Mouse (Mus musculus) hindbrain, embryonic 10.5 days (tissue): ENCODE results near the gene Fam107b. TPM values are rescaled to one million over a fixed set of nuclear protein-coding genes. Genes with fewer than 3 reads are reported as not detected.

Experiments
- DNase-seq: peaks from one replicate; pipeline ENCODE4 v3.0.0-alpha.2; 2017; ENCODE audit warnings: low spot score
- H3K27ac ChIP-seq: fragments of 300-500 bp; sonication (generic); 2 replicates; pipeline ENCODE4 v1.5.1; 2016; ENCODE audit warnings: mild to moderate bottlenecking, moderate library complexity
- H3K27me3 ChIP-seq: fragments of 300-500 bp; sonication (generic); 2 replicates; pipeline ENCODE4 v1.6.1; 2016; ENCODE audit warnings: mild to moderate bottlenecking; ENCODE audit not compliant: poor library complexity, insufficient read depth, severe bottlenecking
- H3K36me3 ChIP-seq: fragments of 300-500 bp; sonication (generic); 2 replicates; pipeline ENCODE4 v1.6.1; 2016; ENCODE audit warnings: mild to moderate bottlenecking, moderate library complexity
- H3K4me1 ChIP-seq: fragments of 300-500 bp; sonication (generic); replicated peaks from 2 replicates; pipeline ENCODE4 v1.6.1; 2016; ENCODE audit warnings: mild to moderate bottlenecking
- H3K4me3 ChIP-seq: fragments of 300-500 bp; sonication (generic); 2 replicates; pipeline ENCODE4 v1.5.1; 2016; ENCODE audit warnings: mild to moderate bottlenecking, moderate library complexity
- H3K9me3 ChIP-seq: fragments of 300-500 bp; sonication (generic); 2 replicates; pipeline ENCODE4 v1.6.1; 2016; ENCODE audit warnings: mild to moderate bottlenecking, moderate library complexity
- WGBS: fragments of 180-500 bp; shearing (Covaris S2); methylation state at CpG from one replicate; pipeline ENCODE4 v1.1.7; 2016; 5-methylcytosine and 5-hydroxymethylcytosine counted together
- polyA plus RNA-seq: library from polyadenylated mRNA; unstranded; fragments of >200 nt; fragmentation: Nextera tagmentation; extraction: Ambion mirVana; gene quantifications from 2 replicates; pipeline ENCODE4 v1.2.1, GENCODE M21; 2016

Gene Fam107b
- polyA plus RNA-seq, 1 experiment from 2014 or later, result 46.8 TPM

DNA sequence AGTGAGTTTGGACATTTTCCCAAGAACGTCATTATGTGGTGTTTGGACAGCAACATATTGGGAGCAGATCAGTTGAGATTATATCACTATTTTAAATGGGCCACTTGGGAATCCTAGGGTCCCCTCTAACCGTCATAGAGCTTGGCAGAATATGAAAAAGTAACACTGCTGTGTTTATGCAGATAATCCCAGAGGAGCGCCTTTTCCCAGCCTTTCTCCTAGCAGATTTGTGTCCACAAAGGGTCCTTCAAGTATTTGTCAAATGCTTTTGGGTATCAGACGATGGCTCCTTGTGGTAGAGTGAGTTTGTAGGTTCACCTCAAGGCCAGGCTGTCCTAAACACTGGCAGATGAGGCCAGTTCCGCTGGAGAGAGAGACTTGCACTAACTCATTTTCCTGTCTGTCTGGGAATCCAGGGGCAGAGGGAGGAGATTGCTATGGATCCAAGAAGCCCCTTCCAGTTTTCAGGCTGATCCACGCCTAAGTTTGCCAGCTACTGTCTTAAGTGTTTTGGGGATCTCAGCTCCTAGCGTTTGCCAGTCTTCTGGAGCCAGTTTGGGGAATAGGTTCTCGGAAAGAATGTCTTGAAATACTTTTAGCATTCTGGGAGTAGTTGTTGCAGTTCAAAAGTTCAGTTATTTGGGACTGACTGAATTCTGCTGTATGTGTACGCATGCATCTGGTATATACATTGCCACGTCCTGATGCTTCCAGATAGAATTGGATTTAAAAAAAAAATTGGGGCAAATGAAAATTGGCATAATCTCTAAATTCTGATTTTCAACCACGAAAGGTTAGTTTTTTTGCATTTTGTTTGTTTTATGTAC is 195.9 kb downstream of the Fam107b start:
- no peaks in the 10 kb centered on the region for H3K36me3 ChIP-seq
- H3K4me3 ChIP-seq, result no peak overlapping the region
- H3K9me3 ChIP-seq, result no peaks in the 10 kb centered on the region
- DNase-seq, result no peak
- WGBS, result 74% methylated on average over 11 of the region's 11 CpGs
- no peaks in the 10 kb centered on the region for H3K27me3 ChIP-seq
- H3K27ac ChIP-seq, result no peak overlapping the region
- peaks cover 9% of the 10 kb centered on the region for H3K4me1 ChIP-seq

DNA sequence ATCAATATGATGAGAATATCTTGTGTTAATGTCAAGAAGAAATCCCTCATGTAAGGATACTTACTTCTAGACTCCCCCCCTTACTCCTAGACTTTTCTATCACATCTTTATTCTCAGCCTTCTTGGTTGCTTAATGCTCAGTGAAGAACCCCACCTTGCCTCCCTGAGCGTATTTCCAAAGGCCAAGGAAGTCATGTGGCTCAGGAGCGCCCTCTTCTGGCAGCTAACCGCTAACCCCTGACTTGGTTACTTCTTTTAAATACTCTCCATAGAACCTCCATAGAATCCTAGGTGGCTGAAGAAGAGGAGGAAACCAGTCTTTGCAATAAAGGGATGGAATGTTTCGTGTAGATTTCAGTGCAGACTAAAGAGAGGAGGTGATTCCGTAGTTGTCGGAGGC is 199.0 kb downstream of the Fam107b start:
- H3K36me3 ChIP-seq, result peaks cover 3% of the 10 kb centered on the region; the same call in 1 of the 2 replicates
- no peaks in the 10 kb centered on the region for H3K9me3 ChIP-seq
- WGBS, result 33% methylated on average over 6 of the region's 6 CpGs
- peaks cover 9% of the 10 kb centered on the region for H3K4me1 ChIP-seq
- no peak overlapping the region for H3K4me3 ChIP-seq
- H3K27me3 ChIP-seq, result no peaks in the 10 kb centered on the region
- peak; percentile 81 for DNase-seq
- H3K27ac ChIP-seq, result no peak overlapping the region

DNA sequence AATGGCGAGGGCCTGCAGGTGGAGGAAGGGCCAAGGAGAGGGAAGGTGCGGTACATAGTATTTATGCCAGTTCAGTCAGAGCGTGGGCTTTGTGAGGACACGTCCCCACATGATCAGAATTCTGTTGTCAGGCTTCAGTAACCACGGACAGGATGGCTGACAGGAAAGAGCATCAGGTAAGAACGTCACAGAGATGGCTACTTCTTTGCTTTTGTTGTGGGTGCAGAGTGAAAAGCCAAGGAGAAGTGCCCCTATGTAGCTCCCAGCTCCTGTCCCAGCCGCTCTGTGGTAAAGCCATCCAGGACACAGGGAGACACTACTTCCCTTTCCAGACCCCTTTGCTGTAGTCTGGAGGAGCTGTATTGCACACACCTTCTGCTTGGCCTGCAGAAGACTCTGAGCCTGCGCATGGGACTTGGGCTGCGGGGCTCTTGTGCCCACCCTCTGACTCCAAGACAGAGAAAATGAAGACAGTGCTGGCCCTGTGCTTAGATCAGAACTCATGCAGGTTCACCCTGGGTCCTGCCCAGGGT is 199.6 kb downstream of the Fam107b start:
- Histone ChIP-seq H3K27ac (no peak overlapping the region), H3K27me3 (no peaks in the 10 kb centered on the region), H3K9me3 (no peaks in the 10 kb centered on the region), H3K4me1 (peaks cover 9% of the 10 kb centered on the region), H3K36me3 (peaks cover 5% of the 10 kb centered on the region), H3K4me3 (no peak overlapping the region)
- WGBS, result 76% methylated on average over 9 of the region's 9 CpGs
- DNase-seq, result no peak

DNA sequence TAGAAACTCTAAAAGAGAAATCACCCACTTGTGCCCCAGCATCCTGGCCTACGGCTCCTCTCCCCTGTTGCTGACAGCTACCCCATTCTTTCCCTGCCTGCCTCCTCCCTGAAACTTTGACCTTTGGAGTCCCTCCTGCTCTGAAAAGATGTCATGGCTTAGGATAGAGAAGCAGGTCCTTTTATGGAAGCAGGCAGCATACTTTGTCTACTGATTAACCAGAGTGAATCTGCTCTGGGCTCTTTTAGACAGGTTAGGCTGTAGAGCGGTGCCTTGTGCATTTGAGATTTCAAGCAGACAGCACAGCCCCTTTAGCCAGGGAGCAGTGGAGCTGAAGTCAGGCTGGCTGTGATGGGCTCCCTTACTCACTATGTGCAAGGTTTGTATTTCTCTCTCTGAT is 200.1 kb downstream of the Fam107b start:
- Histone ChIP-seq H3K4me1 (peaks cover 9% of the 10 kb centered on the region), H3K9me3 (no peaks in the 10 kb centered on the region), H3K27me3 (no peaks in the 10 kb centered on the region), H3K36me3 (peaks cover 7% of the 10 kb centered on the region), H3K4me3 (no peak overlapping the region), H3K27ac (no peak overlapping the region)
- no peak for DNase-seq
- 64% methylated on average over 2 of the region's 2 CpGs for WGBS

DNA sequence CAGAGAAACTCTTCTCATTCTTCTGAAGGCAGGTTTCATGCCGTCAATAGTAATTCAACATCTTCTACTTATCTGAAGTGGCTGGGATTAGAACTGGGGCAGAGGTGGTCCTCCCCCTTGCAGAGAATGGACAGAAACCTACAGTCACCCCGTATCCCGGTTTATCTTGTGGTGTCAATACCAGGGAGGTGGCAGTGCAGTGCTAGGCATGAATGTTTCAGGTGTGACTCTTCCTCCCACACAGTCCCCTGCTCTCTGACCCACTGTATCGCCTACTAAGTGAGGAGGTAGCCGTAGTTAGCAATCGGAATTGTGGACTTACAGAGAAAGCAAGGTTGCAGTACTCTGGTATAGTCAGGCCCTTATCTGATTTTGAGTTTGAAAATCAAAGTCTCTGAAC is 201.2 kb downstream of the Fam107b start:
- DNase-seq, result no peak
- WGBS, result 90% methylated on average over 6 of the region's 6 CpGs
- Histone ChIP-seq H3K4me1 (peaks cover 6% of the 10 kb centered on the region), H3K4me3 (no peak overlapping the region), H3K27ac (no peak overlapping the region), H3K27me3 (no peaks in the 10 kb centered on the region), H3K36me3 (peaks cover 7% of the 10 kb centered on the region), H3K9me3 (no peaks in the 10 kb centered on the region)

DNA sequence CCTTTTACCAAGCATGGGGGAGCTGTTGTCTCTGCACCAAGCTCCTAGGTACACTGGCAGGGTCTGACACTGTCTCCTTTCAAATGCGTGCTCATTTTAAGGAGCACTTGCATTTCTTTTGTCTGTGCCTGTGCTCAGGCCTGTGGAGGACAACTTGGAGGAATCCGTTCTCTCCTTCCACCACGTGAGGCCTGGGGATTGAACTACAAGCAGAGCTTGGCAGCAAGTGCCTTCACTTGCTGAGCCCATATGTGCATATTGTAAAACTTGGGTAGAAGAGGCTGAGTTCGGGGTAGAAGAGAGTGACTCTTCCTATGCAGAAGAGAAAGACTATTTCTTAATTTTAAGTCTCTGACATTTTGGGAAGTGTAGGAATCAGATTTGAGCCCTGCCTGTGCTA is 202.8 kb downstream of the Fam107b start:
- H3K27me3 ChIP-seq, result no peaks in the 10 kb centered on the region
- peaks cover 11% of the 10 kb centered on the region for H3K36me3 ChIP-seq
- no peak overlapping the region for H3K4me3 ChIP-seq
- no peak overlapping the region for H3K27ac ChIP-seq
- H3K4me1 ChIP-seq, result peaks cover 6% of the 10 kb centered on the region
- 63% methylated on average over 4 of the region's 4 CpGs for WGBS
- no peaks in the 10 kb centered on the region for H3K9me3 ChIP-seq
- DNase-seq, result no peak

DNA sequence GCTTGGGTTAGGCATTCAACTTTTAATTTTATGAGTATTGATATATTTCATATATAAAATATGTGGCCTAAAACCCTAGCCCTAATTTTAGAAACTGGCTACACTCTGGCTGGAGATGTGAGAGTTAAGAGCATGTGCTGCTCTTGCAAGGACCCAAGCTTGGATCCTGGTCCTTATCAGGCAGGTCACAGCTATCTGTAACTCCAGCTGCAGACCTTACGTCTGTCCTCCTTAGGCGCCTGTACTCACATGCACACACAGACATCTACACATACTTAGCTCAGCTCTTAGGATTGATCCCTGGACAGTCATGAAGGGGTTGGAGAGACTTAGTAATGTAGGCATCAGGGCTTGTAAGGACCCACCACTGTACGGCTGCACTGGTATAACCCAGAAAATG is 205.3 kb downstream of the Fam107b start:
- H3K27ac ChIP-seq, result no peak overlapping the region
- 93% methylated on average over 3 of the region's 3 CpGs for WGBS
- peaks cover 34% of the 10 kb centered on the region for H3K36me3 ChIP-seq

DNA sequence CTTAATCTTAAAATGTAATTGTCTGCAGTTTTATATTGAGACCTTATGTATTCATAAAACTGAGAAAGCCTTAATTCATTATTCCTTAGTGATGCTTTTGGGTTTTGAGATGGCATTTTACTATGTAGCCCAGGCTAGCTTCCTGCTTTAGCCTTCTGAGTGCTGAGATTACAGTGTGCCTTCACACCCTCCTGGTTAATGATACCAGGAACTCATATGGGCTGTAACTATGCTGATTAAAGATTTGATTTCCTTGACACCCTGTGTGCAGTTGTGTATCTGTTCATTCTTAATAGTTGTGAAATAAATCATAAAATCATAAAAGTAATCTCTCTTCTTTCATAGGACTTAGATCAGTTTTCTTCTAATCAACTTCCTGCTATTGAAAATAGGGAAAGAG is 205.8 kb downstream of the Fam107b start:
- no peaks in the 10 kb centered on the region for H3K9me3 ChIP-seq

More for the DNA sequence above, 205.3 kb downstream of the Fam107b start:
- Histone ChIP-seq H3K27me3 (no peaks in the 10 kb centered on the region), H3K4me3 (no peak overlapping the region), H3K4me1 (no peaks in the 10 kb centered on the region), H3K9me3 (no peaks in the 10 kb centered on the region)
- no peak for DNase-seq

DNA sequence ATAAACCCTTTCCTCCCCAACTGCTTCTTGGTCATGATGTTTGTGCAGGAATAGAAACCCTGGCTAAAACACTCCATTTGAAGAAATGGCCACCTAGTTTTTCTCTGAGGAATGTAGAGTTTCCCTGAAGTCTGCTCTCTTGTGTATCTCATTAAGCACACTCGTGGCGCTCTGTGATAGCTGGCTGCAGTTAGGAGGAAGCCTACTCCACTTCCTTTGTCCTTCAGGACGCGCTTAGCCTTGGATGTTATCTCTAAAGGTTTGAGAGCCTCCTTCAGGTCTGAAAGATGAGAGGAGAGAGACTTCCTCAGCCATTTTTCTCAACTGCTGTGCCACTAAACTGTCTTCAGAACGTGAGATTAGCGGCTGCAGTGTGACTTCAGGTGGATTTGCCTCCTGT is 207.4 kb downstream of the Fam107b start:
- H3K4me3 ChIP-seq, result no peak overlapping the region
- peaks cover 45% of the 10 kb centered on the region for H3K36me3 ChIP-seq
- no peaks in the 10 kb centered on the region for H3K4me1 ChIP-seq

More for the DNA sequence above, 205.8 kb downstream of the Fam107b start:
- Histone ChIP-seq H3K4me1 (no peaks in the 10 kb centered on the region), H3K36me3 (peaks cover 38% of the 10 kb centered on the region), H3K4me3 (no peak overlapping the region), H3K27ac (no peak overlapping the region), H3K27me3 (no peaks in the 10 kb centered on the region)
- DNase-seq, result no peak

DNA sequence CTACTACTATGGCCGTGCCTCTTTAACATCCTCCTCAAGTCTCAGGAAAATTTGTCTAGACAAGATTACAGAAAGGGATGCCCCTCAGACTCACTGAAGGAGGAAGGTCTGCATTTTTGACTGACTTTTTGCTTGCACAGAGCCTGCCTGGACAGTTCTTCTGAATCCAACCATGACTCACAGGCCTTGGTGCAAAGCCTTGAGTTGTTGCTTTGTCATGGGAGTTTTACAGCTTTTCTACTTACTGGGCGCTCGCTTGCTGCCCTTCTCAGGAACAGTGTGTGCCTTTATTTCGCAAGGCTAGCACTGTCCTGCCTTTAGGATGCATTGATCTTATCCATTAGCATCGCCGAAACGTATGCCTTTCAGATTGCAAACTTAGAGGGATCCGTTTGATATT is 215.3 kb downstream of the Fam107b start:
- Histone ChIP-seq H3K36me3 (peaks cover 13% of the 10 kb centered on the region; the same call in 1 of the 2 replicates), H3K4me3 (no peak overlapping the region), H3K27ac (no peak overlapping the region), H3K9me3 (no peaks in the 10 kb centered on the region), H3K27me3 (no peaks in the 10 kb centered on the region), H3K4me1 (no peaks in the 10 kb centered on the region)
- no peak for DNase-seq
- WGBS, result 91% methylated on average over 8 of the region's 8 CpGs

More for the DNA sequence above, 207.4 kb downstream of the Fam107b start:
- Histone ChIP-seq H3K9me3 (no peaks in the 10 kb centered on the region), H3K27ac (no peak overlapping the region), H3K27me3 (no peaks in the 10 kb centered on the region)
- 90% methylated on average over 6 of the region's 6 CpGs for WGBS
- DNase-seq, result no peak

DNA sequence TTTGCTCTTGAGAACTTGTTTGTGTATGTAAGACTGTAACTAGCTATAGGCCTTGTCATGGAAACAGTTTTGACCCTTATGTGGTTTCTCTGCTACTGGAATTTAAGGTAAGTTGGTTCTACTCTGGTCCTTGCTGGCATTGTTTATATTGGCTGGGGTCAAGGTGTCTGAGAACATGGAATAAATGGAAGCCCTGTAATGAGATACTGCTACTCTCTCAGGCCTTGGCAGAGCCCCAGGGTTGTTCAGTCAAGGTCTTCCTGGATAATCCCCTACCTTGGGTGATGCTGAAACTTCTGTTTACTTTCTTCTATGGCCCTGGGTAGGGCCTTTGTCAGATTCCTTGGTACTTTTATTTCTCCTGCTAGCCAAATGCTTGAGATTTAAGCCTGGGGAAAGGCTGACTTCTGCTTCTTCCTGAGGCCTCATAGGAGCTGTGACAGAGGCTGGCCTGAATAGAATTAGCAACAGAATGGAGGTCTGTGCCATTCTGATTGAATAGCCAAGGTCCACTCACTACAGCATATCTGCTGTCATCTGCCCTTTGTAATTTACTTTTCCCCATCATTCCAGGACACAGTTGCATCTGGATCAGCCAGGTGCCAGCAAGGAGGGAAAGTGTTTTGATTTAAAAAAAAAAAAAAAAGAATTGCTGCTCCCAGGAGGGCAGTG is 217.6 kb downstream of the Fam107b start:
- no peak for DNase-seq
- no peak overlapping the region for H3K27ac ChIP-seq
- no peaks in the 10 kb centered on the region for H3K36me3 ChIP-seq
- H3K27me3 ChIP-seq, result no peaks in the 10 kb centered on the region
- H3K4me1 ChIP-seq, result no peaks in the 10 kb centered on the region
- H3K9me3 ChIP-seq, result no peaks in the 10 kb centered on the region
- no peak overlapping the region for H3K4me3 ChIP-seq

DNA sequence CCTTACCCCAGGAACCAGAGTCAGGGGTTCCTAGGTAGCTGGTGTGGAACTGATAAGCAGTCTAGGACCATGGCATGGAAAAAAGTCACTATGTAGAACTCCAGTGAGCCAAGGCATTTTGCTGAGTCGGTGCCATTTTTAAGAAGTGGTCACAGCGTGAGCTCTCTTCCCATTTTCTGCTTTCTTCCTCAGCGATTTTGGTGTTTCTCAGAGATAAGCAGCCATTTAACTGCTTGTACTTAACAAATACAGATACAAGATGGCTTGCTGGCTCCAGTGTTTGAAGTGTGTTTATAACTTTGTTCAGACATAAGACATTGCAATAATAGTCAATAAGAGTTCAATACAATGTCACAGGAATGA is 218.1 kb downstream of the Fam107b start:
- no peak for DNase-seq
- no peak overlapping the region for H3K27ac ChIP-seq
- no peaks in the 10 kb centered on the region for H3K27me3 ChIP-seq
- H3K4me3 ChIP-seq, result no peak overlapping the region
- no peaks in the 10 kb centered on the region for H3K9me3 ChIP-seq
- H3K4me1 ChIP-seq, result no peaks in the 10 kb centered on the region
- WGBS, result 82% methylated on average over 3 of the region's 3 CpGs
- no peaks in the 10 kb centered on the region for H3K36me3 ChIP-seq

DNA sequence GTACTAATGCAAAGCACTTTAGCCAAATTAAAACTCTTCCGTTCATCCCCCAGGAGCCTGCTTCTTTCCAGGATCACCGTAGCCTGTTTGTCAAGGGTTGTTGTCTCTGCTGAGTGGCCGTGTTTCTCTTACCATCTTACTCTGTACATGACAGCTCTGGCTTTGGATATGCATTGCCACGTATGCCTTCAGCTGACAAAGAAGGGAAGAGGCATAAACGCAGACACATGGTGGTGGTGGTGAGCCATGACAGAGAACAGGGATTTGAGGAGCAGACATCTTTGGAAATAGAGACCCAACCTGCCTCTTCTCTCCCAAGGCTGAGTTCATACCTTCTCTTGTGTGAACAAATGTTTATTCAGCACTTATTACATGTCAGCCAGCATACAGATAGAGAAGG is 226.3 kb downstream of the Fam107b start:
- Histone ChIP-seq H3K4me3 (no peak overlapping the region), H3K4me1 (peaks cover 8% of the 10 kb centered on the region; the same call in 1 of the 2 replicates), H3K36me3 (no peaks in the 10 kb centered on the region), H3K27me3 (0 out of 2 replicates have a peak, but pooled peaks cover 3% of the 10 kb centered on the region), H3K27ac (no peak overlapping the region), H3K9me3 (no peaks in the 10 kb centered on the region)
- no peak for DNase-seq
- WGBS, result 84% methylated on average over 5 of the region's 5 CpGs
